Mouse (Mus musculus) stomach, postnatal 0 days (tissue): ENCODE results near the gene Itgb3bp.

Experiments used
- CTCF ChIP-seq: IDR thresholded peaks from 2 replicates; pipeline ENCODE4 v1.5.1; 2016; ENCODE audit warnings: antibody characterized with exemption, low read depth, mild to moderate bottlenecking, moderate library complexity
- EP300 ChIP-seq: optimal IDR thresholded peaks from 2 replicates; pipeline ENCODE3; 2016; ENCODE audit warnings: antibody characterized with exemption

DNA sequence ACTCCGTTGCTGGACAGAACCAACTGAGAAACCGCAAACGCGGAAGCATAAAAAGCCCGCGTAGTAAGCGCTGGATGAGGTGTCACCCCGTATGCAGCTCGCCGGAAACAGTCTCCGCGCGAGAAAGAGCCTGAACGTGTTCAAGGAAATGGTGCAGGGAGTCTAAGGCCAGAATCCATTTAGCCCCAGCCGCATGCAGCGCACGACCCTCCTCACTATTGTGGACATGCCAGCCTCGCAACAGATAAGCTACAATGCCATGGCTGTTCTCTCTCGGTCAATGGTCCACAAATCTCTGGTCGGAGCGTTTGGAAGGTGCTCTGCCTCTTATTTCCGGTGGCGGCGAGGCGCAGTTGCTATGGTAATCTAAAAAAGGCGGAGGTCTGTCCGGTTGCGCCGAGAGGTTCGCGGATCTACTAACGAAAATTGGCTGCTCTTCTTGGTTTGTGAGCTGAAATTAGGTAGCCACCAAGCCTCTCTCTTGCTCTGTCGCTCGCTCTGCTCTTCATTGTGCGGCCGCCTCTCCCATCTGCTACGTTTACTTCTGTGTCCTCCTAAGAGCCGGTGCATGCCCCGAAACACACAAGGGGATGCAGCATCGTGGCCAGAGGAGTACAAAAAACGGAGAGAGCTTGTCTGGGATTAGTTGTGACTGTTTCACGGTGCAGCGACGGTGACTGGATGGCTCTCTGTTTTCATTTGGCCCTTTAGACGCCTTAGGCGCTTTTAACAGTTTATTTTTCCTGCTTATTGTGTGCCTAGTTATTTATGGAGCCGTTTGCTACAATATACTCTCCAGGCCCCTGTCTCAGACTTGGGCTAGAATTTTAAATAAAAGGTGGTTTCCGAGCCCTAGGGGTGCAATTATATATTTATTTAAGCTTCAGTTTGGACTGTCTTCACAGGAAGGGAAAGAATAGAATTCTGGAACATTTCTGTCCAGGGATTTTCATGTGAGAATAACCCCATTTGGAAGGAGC is 100.2 kb downstream of the Itgb3bp start, which contains the start of gene Efcab7:
- no peak for TF ChIP-seq EP300
- TF ChIP-seq CTCF: 0 out of 2 replicates have a peak, but pooled peaks have one; percentile 5
